Mouse (Mus musculus): ENCODE data around the gene Tpbg. TPM values are rescaled to one million over a fixed set of nuclear protein-coding genes. Genes with fewer than 3 reads are reported as not detected.
"Not testable (repeated sequence)": the region's sequence is repeated elsewhere in the genome, so short reads cannot be mapped to it uniquely, and the experiment has no call there.

Tpbg gene
- 1 to 10 TPM; 1.6 to 1.8 TPM for total RNA-seq (2021)
- long read RNA-seq, experiment 1, partial matches to known transcripts, result 0 of 1 reads
- long read RNA-seq, experiment 1, other reads (novel, unspliced or antisense), result 1 of 1 reads
- long read RNA-seq, experiment 2, partial matches to known transcripts, result 0 of 2 reads
- long read RNA-seq, experiment 2, other reads (novel, unspliced or antisense), result 0 of 2 reads

- DNase-seq, result peak; percentile 29 to 46
Measured at GRCm38 (mm10) chr9:85842351-85843011, at the start of gene Tpbg. Gene Tpbg (plus strand): TSS chr9:85842380.

- DNase-seq, result not testable (repeated sequence)
Measured at GRCm38 (mm10) chr9:85801986-85802385, 40.2 kb upstream of the Tpbg start.

- no peak for DNase-seq
Measured at GRCm38 (mm10) chr9:85802563-85802962, 39.6 kb upstream of the Tpbg start.

GRCm38 (mm10) chr9:85806411-85806810, 35.8 kb upstream of the Tpbg start:
- no peak for DNase-seq

- DNase-seq, result no peak
Measured at GRCm38 (mm10) chr9:85809246-85809645, 32.9 kb upstream of the Tpbg start.

GRCm38 (mm10) chr9:85820829-85821228, 21.4 kb upstream of the Tpbg start:
- DNase-seq, result no peak

- no peak for DNase-seq
Measured at GRCm38 (mm10) chr9:85835521-85836425, 6.4 kb upstream of the Tpbg start.

- no peak for DNase-seq
Measured at GRCm38 (mm10) chr9:85839626-85840025, 2.6 kb upstream of the Tpbg start.

GRCm38 (mm10) chr9:85841891-85842290, 289 bp upstream of the Tpbg start:
- DNase-seq, result peak; percentile 52 to 56

- DNase-seq, result peak; percentile 64 to 66
Measured at GRCm38 (mm10) chr9:85843031-85843890, 1.1 kb downstream of the Tpbg start.

GRCm38 (mm10) chr9:85843891-85844646, 1.9 kb downstream of the Tpbg start:
- no peak for DNase-seq

GRCm38 (mm10) chr9:85844647-85844983, 2.4 kb downstream of the Tpbg start:
- no peak for DNase-seq

GRCm38 (mm10) chr9:85846186-85846585, 4.0 kb downstream of the Tpbg start:
- no peak for DNase-seq

GRCm38 (mm10) chr9:85854780-85855179, 12.6 kb downstream of the Tpbg start:
- no peak for DNase-seq

- no peak for DNase-seq
Measured at GRCm38 (mm10) chr9:85856511-85856910, 14.3 kb downstream of the Tpbg start.

GRCm38 (mm10) chr9:85861065-85861464, 18.9 kb downstream of the Tpbg start:
- no peak for DNase-seq

- no peak for DNase-seq
Measured at GRCm38 (mm10) chr9:85862562-85862961, 20.4 kb downstream of the Tpbg start.

- DNase-seq, result no peak
Measured at GRCm38 (mm10) chr9:85872908-85873307, 30.7 kb downstream of the Tpbg start.

- no peak for DNase-seq
Measured at GRCm38 (mm10) chr9:85893681-85894080, 51.5 kb downstream of the Tpbg start.

Measured in heart, adult 18-20 months (tissue).